Mouse (Mus musculus) heart, adult 18-20 months (tissue): ENCODE data around the gene Slx1b. TPM values are rescaled to one million over a fixed set of nuclear protein-coding genes. Genes with fewer than 3 reads are reported as not detected.
A peak's percentile ranks its signal among the peaks of the same experiment; 100 is the strongest.
"Not testable (repeated sequence)": the region's sequence is repeated elsewhere in the genome, so short reads cannot be mapped to it uniquely, and the experiment has no call there.

Source experiments
- DNase-seq, 2 experiments: peaks; one replicate each; pipeline ENCODE4 v3.0.0; 2021 to 2022; ENCODE audit warnings: mixed read lengths in 1 of 2
- total RNA-seq, 2 experiments: library from RNA; stranded (reverse); gene quantifications; 2 replicates each; pipeline ENCODE4 v1.2.3; 2021

The Slx1b gene
- total RNA-seq, 2 experiments from 2014 or later: 3.7 to 4.1 TPM

DNA sequence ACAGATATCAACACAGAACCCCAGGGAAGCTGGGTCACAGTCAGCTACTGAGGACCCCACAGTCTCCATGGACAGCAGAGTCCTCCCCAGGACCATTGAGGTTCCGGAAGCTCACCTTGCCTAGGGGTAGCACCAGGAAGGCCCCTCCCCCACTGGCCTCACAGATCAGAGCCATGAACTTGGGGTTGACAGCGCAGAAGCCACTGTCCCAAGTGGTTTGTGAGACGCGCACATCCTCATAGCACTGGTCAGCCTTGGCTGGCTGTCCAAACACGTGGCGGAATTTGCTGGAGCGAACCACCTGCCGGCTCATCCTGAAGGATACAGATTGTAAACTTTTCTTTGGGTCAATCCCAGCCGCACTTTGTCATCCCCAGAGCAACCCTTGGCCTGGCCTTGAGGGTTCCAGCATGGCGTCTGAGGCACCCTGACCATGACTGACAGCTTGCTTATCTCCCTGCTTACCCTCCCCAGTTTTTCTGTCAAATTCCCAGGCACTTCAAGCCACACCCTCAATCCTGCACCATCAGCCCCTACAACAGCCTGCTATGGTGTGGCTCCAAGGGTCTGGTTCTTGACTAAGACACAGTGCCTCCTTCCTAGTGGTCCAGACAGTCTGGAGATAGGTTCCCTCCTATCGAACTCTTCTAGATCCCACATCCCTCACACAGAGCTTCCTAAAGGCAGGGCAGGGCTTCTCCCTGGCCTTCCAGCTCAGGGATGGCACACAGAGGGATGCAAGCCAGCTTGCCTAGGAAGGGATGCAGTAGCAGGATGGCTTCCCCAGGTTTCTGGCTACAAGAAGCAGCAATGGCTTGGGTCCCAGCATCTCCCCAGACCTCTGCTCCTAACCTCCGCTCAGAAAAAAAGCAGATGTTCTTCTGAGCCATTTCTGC lies 7.5 kb upstream of the Slx1b start:
- no peak for DNase-seq

DNA sequence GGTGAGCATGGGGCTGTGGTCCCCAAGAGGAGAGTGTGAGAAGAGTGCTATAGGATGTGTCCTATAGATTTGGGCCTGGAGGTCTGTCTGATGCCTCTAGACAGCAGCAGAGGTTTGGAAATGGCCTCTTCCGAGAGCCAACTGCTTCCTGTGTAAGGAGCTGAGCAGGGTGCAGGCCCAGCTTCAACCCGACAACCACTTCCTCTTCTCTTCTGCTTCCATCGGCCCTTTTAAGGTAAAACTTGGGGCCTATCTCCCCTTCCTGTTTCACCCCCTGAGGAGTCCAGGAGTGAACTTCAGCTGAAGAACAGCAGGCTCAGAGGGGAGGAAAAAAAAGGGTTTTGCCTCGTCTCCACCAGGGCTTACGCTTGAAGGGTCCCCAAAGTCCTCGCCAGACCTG lies 6.8 kb upstream of the Slx1b start:
- peak in 1 of 2 experiments; percentile 63 for DNase-seq

- DNase-seq: no peak
Observed at GRCm38 (mm10) chr7:126701559-126702357, 6.2 kb upstream of the Slx1b start.

- peak; percentile 87 to 95 for DNase-seq
Observed at GRCm38 (mm10) chr7:126701070-126701469, 5.5 kb upstream of the Slx1b start.

DNA sequence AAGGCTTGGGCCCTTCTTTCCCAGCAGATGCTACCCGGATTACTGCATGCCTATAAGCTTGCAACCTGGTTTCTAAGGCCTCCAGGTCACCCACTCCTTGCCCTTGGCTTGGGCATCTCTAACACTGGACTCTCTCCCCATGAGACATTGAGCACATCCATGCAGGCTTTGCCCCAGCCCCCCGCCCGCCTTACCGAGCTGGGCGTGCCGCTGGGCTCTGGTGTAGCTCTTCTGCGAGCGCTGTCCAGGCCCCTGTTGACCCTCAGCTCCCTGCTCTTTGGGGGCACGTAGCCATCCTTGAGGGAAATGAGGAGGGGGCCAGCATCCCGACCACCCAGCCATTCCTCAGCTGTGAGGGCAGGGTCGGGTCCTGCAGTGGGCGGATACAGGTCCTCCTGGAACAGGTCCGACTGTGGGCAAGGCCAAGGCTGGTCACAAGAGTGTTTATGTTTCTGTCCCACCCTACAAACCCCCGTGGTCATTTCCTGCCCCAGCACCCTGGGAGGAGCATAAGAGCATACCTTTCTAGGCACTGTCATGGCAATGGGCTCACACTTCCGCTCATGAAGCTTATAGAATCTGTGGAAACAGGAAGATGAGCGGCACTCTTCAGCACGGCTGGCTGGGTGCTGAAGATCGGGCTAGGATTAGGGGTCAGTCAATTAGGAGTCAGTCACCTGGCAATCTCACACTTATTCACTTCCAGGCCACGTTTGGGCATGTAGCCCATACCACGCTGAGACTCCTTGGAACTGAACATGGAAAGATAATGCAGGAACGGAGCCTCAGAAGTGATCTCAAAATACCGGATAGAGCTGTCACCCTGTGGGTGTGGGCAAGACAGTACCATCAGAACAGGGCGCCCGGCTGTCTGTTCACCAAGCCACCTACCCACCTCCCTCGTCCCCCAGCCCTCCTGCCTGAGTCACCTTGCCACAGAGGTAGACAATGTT lies 4.8 kb upstream of the Slx1b start:
- no peak for DNase-seq

- DNase-seq: no peak
Observed at GRCm38 (mm10) chr7:126697838-126698237, 2.3 kb upstream of the Slx1b start.

GRCm38 (mm10) chr7:126696886-126697285 lies 1.3 kb upstream of the Slx1b start:
- DNase-seq: no peak

DNA sequence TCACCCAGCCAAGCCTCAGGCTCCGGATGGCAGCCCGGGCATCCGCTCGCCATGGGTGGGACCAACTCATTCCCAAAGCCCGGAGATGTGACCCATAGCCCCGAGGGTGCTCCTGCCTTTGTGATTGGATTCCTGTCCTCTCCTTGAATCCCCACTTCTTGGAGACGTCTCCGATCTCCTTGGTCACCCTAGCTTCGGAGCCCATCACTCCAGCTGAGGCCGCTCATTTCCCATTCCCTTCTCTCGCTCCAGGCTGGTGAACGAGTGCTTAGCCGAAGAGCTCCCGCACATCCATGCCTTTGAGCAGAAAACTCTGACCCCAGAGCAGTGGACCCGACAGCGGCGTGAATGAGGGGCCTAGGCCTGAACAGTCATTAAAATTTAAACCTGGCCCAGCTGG lies 719 bp upstream of the Slx1b start:
- DNase-seq: no peak

DNA sequence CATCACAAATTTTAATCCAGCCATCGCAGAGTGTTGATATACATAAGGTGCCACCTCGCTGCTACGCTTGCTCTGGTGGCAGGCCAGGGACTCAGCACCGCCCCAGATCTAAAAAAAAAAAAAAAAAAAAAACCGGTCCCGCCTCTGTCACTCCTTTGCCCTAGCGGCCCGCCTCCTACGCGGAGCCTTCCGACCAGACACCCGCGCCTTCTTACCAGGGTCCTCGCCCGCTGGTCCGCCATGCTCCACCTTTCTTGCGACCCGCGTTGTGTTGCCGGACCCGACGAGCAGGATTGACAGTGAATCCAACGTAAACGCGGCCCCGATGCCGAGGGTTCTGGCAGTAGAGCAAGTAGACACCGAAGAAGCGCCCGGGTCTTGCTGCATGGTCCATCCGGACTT lies 373 bp downstream of the Slx1b start, which contains the start of gene Bola2:
Bola2 (plus strand) TSS at position 192 of the 402 bp plus-strand sequence.
- peak; percentile 84 to 86 for DNase-seq

DNA sequence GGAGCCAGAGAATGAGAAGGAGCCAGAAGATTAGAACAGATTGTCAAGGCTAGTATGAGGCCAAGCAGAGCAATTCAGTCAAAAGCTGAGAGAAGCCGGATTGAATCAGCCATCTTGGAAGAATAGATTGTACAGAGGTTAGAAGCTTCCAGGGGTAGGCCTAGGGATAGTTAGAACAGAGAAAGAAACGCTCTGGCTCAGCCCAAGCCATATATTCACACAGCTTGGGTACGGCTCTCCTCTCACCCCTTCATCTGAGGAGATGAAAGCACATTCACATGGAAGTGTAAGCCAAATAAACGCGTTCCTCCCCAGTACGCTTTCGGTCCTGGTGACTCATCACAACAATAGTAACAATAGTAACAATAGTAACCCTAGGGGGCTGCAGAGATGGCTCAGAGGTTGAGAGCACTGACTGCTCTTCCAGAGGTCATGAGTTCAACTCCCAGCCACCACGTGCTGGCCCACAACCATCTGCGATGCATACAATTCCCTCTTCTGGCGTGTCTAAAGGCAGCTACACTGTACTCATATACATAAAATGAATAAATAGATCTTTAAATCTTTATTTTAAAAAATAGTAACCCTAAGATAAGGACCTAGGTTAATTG lies 1.0 kb downstream of the Slx1b start:
- no peak for DNase-seq

GRCm38 (mm10) chr7:126693781-126694180 lies 1.8 kb downstream of the Slx1b start:
- no peak for DNase-seq

GRCm38 (mm10) chr7:126693256-126693655 lies 2.3 kb downstream of the Slx1b start:
- DNase-seq: peak; percentile 85 to 95

- no peak for DNase-seq
Observed at GRCm38 (mm10) chr7:126692426-126692825, 3.2 kb downstream of the Slx1b start.

DNA sequence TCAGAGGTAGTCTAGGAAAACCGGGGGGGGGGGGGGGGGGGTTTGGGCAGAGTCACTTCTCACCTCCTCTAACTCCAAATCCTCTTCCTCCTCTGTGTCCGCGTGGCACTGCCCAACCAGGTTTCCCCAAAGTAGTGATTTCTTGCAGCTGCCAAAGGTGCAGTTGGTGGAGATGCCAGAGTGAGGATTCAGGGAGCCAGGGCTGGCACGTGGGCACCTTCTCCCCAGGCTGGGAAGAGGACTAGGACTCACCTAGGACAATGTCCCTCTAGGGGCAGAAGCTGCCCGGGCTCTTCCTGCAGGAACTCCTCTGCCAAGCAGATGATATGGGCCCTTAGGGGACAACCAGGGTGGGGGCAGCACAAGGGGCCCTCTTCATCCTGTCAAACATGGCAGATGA lies 3.9 kb downstream of the Slx1b start:
- DNase-seq: no peak

- no peak for DNase-seq
Observed at GRCm38 (mm10) chr7:126690737-126691136, 4.8 kb downstream of the Slx1b start.

- no peak for DNase-seq
Observed at GRCm38 (mm10) chr7:126689021-126689420, 6.6 kb downstream of the Slx1b start.

GRCm38 (mm10) chr7:126688156-126688555 lies 7.4 kb downstream of the Slx1b start:
- DNase-seq: not testable (repeated sequence)

- DNase-seq: no peak
Observed at GRCm38 (mm10) chr7:126681221-126681620, 14.4 kb downstream of the Slx1b start.

DNA sequence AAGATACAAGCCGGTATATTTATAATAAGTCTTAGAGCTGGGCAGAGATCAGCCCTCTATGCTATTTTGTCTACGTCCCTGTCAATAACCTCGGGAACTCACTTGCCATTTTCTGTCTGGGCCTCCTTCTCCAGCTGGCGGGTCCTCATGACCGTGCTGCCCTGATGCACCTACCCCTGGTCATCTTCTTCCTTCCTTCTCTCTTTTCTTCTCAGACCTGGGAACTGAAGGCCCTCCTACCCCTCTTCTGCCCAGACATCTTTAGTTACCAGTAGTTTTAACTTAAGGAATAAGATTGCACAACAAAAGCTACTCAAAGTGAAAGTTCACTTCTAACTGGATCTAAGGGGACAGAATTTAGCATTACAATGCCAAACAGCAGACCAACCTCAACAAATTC lies 15.9 kb downstream of the Slx1b start:
- DNase-seq: no peak

DNA sequence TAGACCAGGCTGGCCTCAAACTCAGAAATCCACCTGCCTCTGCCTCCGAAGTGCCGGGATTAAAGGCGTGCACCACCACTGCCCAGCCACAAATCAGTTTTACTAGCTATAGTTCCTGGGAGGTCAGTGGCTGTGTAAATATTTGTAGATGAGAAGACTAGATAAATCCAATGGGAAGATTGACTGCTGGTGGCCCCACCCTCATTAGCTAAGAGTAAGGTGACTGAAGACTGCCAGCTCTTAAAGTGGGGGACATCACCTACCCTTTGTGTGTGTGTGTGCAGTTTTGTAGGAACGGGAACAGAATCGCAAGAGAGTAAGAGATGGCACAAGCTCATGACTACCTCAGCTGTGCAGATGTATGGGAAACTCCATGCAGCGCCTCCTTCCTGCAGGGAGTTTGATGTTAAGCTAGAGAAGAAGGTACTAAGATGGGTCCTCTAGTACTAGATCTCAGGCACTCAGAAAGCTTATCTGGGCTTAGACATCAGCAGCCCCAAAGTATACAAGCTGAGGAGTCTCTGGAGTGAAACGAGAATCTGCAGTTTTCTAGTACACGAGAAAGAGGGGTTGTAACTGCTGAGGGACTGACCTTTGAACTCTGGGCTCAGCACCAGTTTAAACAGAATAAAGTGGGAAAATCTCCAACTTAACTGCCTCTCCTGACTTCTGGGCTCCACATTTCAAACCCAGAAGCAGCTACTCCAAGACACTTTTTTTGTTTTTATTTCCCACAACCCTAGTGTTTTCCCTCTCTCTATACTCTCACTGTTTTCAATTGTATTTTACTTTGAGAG lies 16.8 kb downstream of the Slx1b start:
- no peak for DNase-seq
